Mouse (Mus musculus) ES-E14 (cell line): ENCODE results near the gene Tubgcp5.

Experiments
- CHD2 ChIP-seq: IDR thresholded peaks from 2 replicates; pipeline ENCODE4 v1.6.1; 2014; ENCODE audit warnings: mild to moderate bottlenecking, low read depth, low read length, inconsistent platforms
- MAFK ChIP-seq: IDR thresholded peaks from 2 replicates; pipeline ENCODE4 v1.6.1; 2014; ENCODE audit warnings: mild to moderate bottlenecking, low read depth, low read length, inconsistent platforms; ENCODE audit not compliant: insufficient read depth
- ZNF384 ChIP-seq: IDR thresholded peaks from 2 replicates; pipeline ENCODE4 v1.6.1; 2012; ENCODE audit warnings: low read depth, low read length, inconsistent platforms

DNA sequence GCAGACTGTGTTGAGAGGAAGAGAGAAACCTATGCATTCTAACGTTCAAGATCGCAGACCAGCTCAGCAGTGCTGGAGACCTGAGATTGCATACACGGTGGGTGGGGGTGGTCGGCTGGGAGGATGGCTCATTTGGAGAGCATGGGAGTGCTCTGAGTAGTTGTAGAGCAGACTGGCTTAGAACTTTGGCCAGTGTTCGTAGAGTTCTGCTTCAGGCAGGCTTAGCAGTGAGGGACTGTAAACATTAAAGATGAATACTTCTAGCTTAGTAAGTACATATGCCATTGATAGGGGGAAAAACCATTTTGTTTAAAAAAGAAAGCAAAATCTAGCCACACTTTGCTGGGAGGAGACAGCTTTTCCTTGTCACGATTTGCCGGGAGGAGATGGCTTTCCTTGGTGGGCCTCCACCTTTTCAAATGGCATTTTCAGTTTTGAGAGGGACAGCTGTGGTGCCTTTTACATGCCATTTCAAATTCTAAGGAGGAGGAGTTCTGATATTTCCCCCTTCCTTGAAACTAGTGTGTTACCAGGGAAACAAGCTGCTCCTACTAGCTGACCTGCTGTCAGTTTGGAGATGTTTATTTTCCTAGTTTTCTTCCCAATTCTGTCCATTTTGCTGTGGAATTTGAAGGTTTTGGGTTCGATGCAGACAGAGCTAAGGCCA, 71.9 kb downstream of the Tubgcp5 start:
- TF ChIP-seq ZNF384 = no peak
- TF ChIP-seq CHD2 = no peak
- no peak for TF ChIP-seq MAFK
